Mouse (Mus musculus): ENCODE measurements around the gene Rnaseh2b. TPM values are rescaled to one million over a fixed set of nuclear protein-coding genes. Genes with fewer than 3 reads are reported as not detected.

Gene Rnaseh2b
- 56.1 and 57.3 TPM in 2 replicates for polyA plus RNA-seq (2015; fragmentation: Nextera tagmentation; extraction: Ambion mirVana)

- no peaks in the 10 kb centered on the region for H3K9me3 ChIP-seq (ENCODE audit: control insufficient read depth)
- H3K27ac ChIP-seq (ENCODE audit: low read depth, low read length) = no peak within 1 kb of the TSS
- no peaks in the 10 kb centered on the region for H3K4me1 ChIP-seq (replicated peaks; ENCODE audit: control insufficient read depth, insufficient read depth, low read length)
- no peaks in the 10 kb centered on the region for H3K36me3 ChIP-seq (ENCODE audit: control insufficient read depth, insufficient read depth)
- H3K9ac ChIP-seq (ENCODE audit: low read depth, low read length) = 0 out of 2 replicates have a peak within 1 kb of the TSS, but pooled peaks have one; percentile 12
- ATAC-seq = peak; percentile 25; the same call in 1 of the 2 replicates
- H3K4me2 ChIP-seq (replicated peaks; ENCODE audit: low read depth) = peak within 1 kb of the TSS; percentile 80
- no peak for TF ChIP-seq CTCF (IDR thresholded peaks at IDR 0.05; ENCODE audit: low read depth)
- H3K4me3 ChIP-seq (ENCODE audit: low read depth, low read length) = peak within 1 kb of the TSS; percentile 27
- 4% methylated on average over 59 of the region's 60 CpGs for WGBS
- H3K27me3 ChIP-seq (replicated peaks; ENCODE audit: control insufficient read depth, insufficient read depth, low read length) = no peaks in the 10 kb centered on the region
Measured at GRCm38 (mm10) chr14:62292488-62293339, at the start of gene Rnaseh2b, which contains the start of gene Dleu7. Gene Rnaseh2b, plus strand, starts transcription at chr14:62292589. Gene Dleu7, minus strand, starts transcription at chr14:62293047.

GRCm38 (mm10) chr14:62243530-62243929 lies 48.9 kb upstream of the Rnaseh2b start:
- no peak for TF ChIP-seq CTCF (IDR thresholded peaks at IDR 0.05; ENCODE audit: low read depth)
- Histone ChIP-seq H3K9me3 (ENCODE audit: control insufficient read depth) (no peaks in the 10 kb centered on the region), H3K27me3 (replicated peaks; ENCODE audit: control insufficient read depth, insufficient read depth, low read length) (no peaks in the 10 kb centered on the region), H3K9ac (ENCODE audit: low read depth, low read length) (no peak overlapping the region), H3K4me2 (replicated peaks; ENCODE audit: low read depth) (no peak overlapping the region), H3K36me3 (ENCODE audit: control insufficient read depth, insufficient read depth) (no peaks in the 10 kb centered on the region), H3K4me1 (replicated peaks; ENCODE audit: control insufficient read depth, insufficient read depth, low read length) (no peaks in the 10 kb centered on the region), H3K4me3 (ENCODE audit: low read depth, low read length) (no peak overlapping the region), H3K27ac (ENCODE audit: low read depth, low read length) (no peak overlapping the region)
- ATAC-seq = no peak
- WGBS = 65% methylated on average over 2 of the region's 2 CpGs

DNA sequence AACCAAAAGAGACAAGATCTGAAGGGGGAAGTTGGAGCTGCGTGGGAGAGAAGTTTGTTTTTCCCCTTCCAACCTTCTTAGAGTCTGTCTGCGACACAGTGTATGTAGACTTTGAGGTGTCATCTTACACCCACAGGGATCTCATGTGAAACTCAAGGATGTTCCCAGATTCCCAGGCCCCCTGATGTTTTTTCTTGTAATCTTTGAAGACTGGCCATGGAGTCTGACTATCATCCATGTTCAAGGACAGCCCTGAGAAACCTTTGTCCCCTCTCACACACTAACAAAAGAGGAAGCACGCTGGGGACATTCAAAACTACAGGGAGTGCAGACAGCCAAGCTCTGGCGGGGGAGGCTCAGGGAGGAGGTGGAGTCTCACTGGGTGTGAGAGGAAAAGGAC lies 46.8 kb upstream of the Rnaseh2b start:
- Histone ChIP-seq H3K9ac (ENCODE audit: low read depth, low read length) (no peak overlapping the region), H3K4me2 (replicated peaks; ENCODE audit: low read depth) (no peak overlapping the region), H3K9me3 (ENCODE audit: control insufficient read depth) (no peaks in the 10 kb centered on the region), H3K36me3 (ENCODE audit: control insufficient read depth, insufficient read depth) (no peaks in the 10 kb centered on the region), H3K4me3 (ENCODE audit: low read depth, low read length) (no peak overlapping the region), H3K27me3 (replicated peaks; ENCODE audit: control insufficient read depth, insufficient read depth, low read length) (no peaks in the 10 kb centered on the region), H3K27ac (ENCODE audit: low read depth, low read length) (no peak overlapping the region), H3K4me1 (replicated peaks; ENCODE audit: control insufficient read depth, insufficient read depth, low read length) (no peaks in the 10 kb centered on the region)
- WGBS = 19% methylated on average over 4 of the region's 4 CpGs
- ATAC-seq = no peak
- no peak for TF ChIP-seq CTCF (IDR thresholded peaks at IDR 0.05; ENCODE audit: low read depth)

DNA sequence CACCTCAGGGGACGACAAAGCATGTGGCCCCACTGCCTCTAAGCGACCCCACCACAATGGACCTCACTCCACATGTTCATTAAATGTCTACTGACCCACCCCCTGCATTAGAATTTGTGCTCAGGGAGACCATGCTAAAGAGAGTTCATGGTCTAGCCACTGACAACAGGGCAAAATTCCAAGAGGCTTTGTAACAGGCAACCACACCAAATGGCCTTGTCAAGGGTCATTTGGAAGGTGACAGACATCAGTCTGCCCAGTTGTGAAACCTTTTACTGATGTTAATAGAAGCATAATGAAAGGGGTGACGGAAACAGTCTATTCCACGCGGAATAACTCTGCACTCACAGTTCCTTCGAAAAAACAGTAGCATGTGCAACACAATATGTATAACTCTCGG lies 44.0 kb upstream of the Rnaseh2b start:
- Histone ChIP-seq H3K9me3 (ENCODE audit: control insufficient read depth) (no peaks in the 10 kb centered on the region), H3K27me3 (replicated peaks; ENCODE audit: control insufficient read depth, insufficient read depth, low read length) (no peaks in the 10 kb centered on the region), H3K4me3 (ENCODE audit: low read depth, low read length) (no peak overlapping the region), H3K36me3 (ENCODE audit: control insufficient read depth, insufficient read depth) (no peaks in the 10 kb centered on the region), H3K4me1 (replicated peaks; ENCODE audit: control insufficient read depth, insufficient read depth, low read length) (no peaks in the 10 kb centered on the region), H3K4me2 (replicated peaks; ENCODE audit: low read depth) (no peak overlapping the region), H3K9ac (ENCODE audit: low read depth, low read length) (no peak overlapping the region), H3K27ac (ENCODE audit: low read depth, low read length) (no peak overlapping the region)
- WGBS = 91% methylated on average over 7 of the region's 7 CpGs
- no peak for TF ChIP-seq CTCF (IDR thresholded peaks at IDR 0.05; ENCODE audit: low read depth)
- ATAC-seq = no peak

GRCm38 (mm10) chr14:62248796-62249195 lies 43.6 kb upstream of the Rnaseh2b start:
- H3K27me3 ChIP-seq (replicated peaks; ENCODE audit: control insufficient read depth, insufficient read depth, low read length) = no peaks in the 10 kb centered on the region
- no peak overlapping the region for H3K9ac ChIP-seq (ENCODE audit: low read depth, low read length)
- no peaks in the 10 kb centered on the region for H3K4me1 ChIP-seq (replicated peaks; ENCODE audit: control insufficient read depth, insufficient read depth, low read length)
- H3K27ac ChIP-seq (ENCODE audit: low read depth, low read length) = no peak overlapping the region
- no peaks in the 10 kb centered on the region for H3K36me3 ChIP-seq (ENCODE audit: control insufficient read depth, insufficient read depth)
- 80% methylated on average over 10 of the region's 10 CpGs for WGBS
- no peaks in the 10 kb centered on the region for H3K9me3 ChIP-seq (ENCODE audit: control insufficient read depth)
- 0 out of 2 replicates have a peak, but pooled peaks have one; percentile 53 for ATAC-seq
- H3K4me2 ChIP-seq (replicated peaks; ENCODE audit: low read depth) = no peak overlapping the region
- no peak overlapping the region for H3K4me3 ChIP-seq (ENCODE audit: low read depth, low read length)
- TF ChIP-seq CTCF (IDR thresholded peaks at IDR 0.05; ENCODE audit: low read depth) = 0 out of 2 replicates have a peak, but pooled peaks have one; percentile 16

DNA sequence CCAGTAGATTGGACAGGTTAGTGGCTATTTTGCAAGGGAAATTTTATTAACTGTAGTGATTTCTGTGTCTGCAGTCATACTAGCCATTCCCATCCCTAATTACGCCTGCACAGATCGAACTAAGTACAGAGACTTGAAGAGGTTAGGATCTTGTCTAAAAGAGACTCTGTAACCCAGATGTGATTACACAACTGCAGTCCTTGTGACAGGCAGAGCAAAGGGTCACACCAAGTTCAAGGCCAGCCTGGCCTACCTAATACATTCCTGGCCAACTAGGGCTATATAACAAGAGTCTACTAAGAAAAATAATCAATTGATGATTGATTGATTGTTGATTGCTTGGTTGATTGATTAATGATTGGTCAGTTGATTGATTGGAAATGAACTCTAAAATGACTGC lies 43.1 kb upstream of the Rnaseh2b start:
- whole genome bisulfite sequencing = 79% methylated on average over 2 of the region's 2 CpGs
- Histone ChIP-seq H3K4me3 (ENCODE audit: low read depth, low read length) (no peak overlapping the region), H3K27me3 (replicated peaks; ENCODE audit: control insufficient read depth, insufficient read depth, low read length) (no peaks in the 10 kb centered on the region), H3K9me3 (ENCODE audit: control insufficient read depth) (no peaks in the 10 kb centered on the region), H3K4me1 (replicated peaks; ENCODE audit: control insufficient read depth, insufficient read depth, low read length) (no peaks in the 10 kb centered on the region), H3K4me2 (replicated peaks; ENCODE audit: low read depth) (no peak overlapping the region), H3K9ac (ENCODE audit: low read depth, low read length) (no peak overlapping the region), H3K27ac (ENCODE audit: low read depth, low read length) (no peak overlapping the region), H3K36me3 (ENCODE audit: control insufficient read depth, insufficient read depth) (no peaks in the 10 kb centered on the region)
- no peak for ATAC-seq
- no peak for TF ChIP-seq CTCF (IDR thresholded peaks at IDR 0.05; ENCODE audit: low read depth)

All from intestine, postnatal 0 days (tissue).